Mouse (Mus musculus): ENCODE data around the gene Trpm6. TPM values are rescaled to one million over a fixed set of nuclear protein-coding genes. Genes with fewer than 3 reads are reported as not detected.
A peak's percentile ranks its signal among the peaks of the same experiment; 100 is the strongest.
"Not testable (repeated sequence)": the region's sequence is repeated elsewhere in the genome, so short reads cannot be mapped to it uniquely, and the experiment has no call there.

The Trpm6 gene
- polyA plus RNA-seq (2012; rRNA removed): 1.9 TPM in 2 replicates

GRCm38 (mm10) chr19:18749598-18750339 is at the start of gene Trpm6:
Gene Trpm6 (plus strand): TSS chr19:18749983.
- Histone ChIP-seq H3K4me3 (ENCODE audit: insufficient read depth, low read depth, low read length) (peak within 1 kb of the TSS; percentile 36), H3K4me1 (ENCODE audit: control insufficient read depth, insufficient read depth, low read length) (no peaks in the 10 kb centered on the region), H3K27ac (ENCODE audit: insufficient read depth, low read depth, low read length) (peak within 1 kb of the TSS; percentile 53; the same call in 1 of the 2 replicates), H3K27me3 (replicated peaks; ENCODE audit: control insufficient read depth, insufficient read depth, low read length) (no peaks in the 10 kb centered on the region), H3K36me3 (ENCODE audit: control insufficient read depth, insufficient read depth, low read length) (no peaks in the 10 kb centered on the region)
- TF ChIP-seq POLR2A (IDR thresholded peaks at IDR 0.05; ENCODE audit: low read depth, low read length): no peak
- no peak for TF ChIP-seq CTCF (conservative IDR thresholded peaks at IDR 0.05; ENCODE audit: insufficient read depth, insufficient read length, low read depth, low read length)
- 10% methylated on average over 41 of the region's 41 CpGs for WGBS
- peak; percentile 35 for DNase-seq

GRCm38 (mm10) chr19:18708101-18708500 is 41.7 kb upstream of the Trpm6 start:
- Histone ChIP-seq H3K27ac (ENCODE audit: insufficient read depth, low read depth, low read length) (no peak overlapping the region), H3K27me3 (replicated peaks; ENCODE audit: control insufficient read depth, insufficient read depth, low read length) (no peaks in the 10 kb centered on the region), H3K4me1 (ENCODE audit: control insufficient read depth, insufficient read depth, low read length) (0 out of 2 replicates have a peak, but pooled peaks cover 2% of the 10 kb centered on the region), H3K4me3 (ENCODE audit: insufficient read depth, low read depth, low read length) (no peak overlapping the region), H3K36me3 (ENCODE audit: control insufficient read depth, insufficient read depth, low read length) (no peaks in the 10 kb centered on the region)
- no peak for DNase-seq
- no peak for TF ChIP-seq CTCF (conservative IDR thresholded peaks at IDR 0.05; ENCODE audit: insufficient read depth, insufficient read length, low read depth, low read length)
- no peak for TF ChIP-seq POLR2A (IDR thresholded peaks at IDR 0.05; ENCODE audit: low read depth, low read length)

- Histone ChIP-seq H3K27me3 (replicated peaks; ENCODE audit: control insufficient read depth, insufficient read depth, low read length) (no peaks in the 10 kb centered on the region), H3K4me1 (ENCODE audit: control insufficient read depth, insufficient read depth, low read length) (peaks cover 12% of the 10 kb centered on the region), H3K27ac (ENCODE audit: insufficient read depth, low read depth, low read length) (no peak overlapping the region), H3K36me3 (ENCODE audit: control insufficient read depth, insufficient read depth, low read length) (no peaks in the 10 kb centered on the region), H3K4me3 (ENCODE audit: insufficient read depth, low read depth, low read length) (no peak overlapping the region)
- no peak for DNase-seq
- WGBS: 88% methylated on average over 6 of the region's 6 CpGs
- TF ChIP-seq CTCF (conservative IDR thresholded peaks at IDR 0.05; ENCODE audit: insufficient read depth, insufficient read length, low read depth, low read length) (no peak), POLR2A (IDR thresholded peaks at IDR 0.05; ENCODE audit: low read depth, low read length) (no peak)
Measured at GRCm38 (mm10) chr19:18710903-18711302, 38.9 kb upstream of the Trpm6 start.

GRCm38 (mm10) chr19:18711589-18711988 is 38.2 kb upstream of the Trpm6 start:
- Histone ChIP-seq H3K4me3 (ENCODE audit: insufficient read depth, low read depth, low read length) (no peak overlapping the region), H3K27me3 (replicated peaks; ENCODE audit: control insufficient read depth, insufficient read depth, low read length) (no peaks in the 10 kb centered on the region), H3K36me3 (ENCODE audit: control insufficient read depth, insufficient read depth, low read length) (no peaks in the 10 kb centered on the region), H3K27ac (ENCODE audit: insufficient read depth, low read depth, low read length) (no peak overlapping the region), H3K4me1 (ENCODE audit: control insufficient read depth, insufficient read depth, low read length) (peaks cover 12% of the 10 kb centered on the region)
- 89% methylated on average over 9 of the region's 9 CpGs for WGBS
- TF ChIP-seq POLR2A (IDR thresholded peaks at IDR 0.05; ENCODE audit: low read depth, low read length) (no peak), CTCF (conservative IDR thresholded peaks at IDR 0.05; ENCODE audit: insufficient read depth, insufficient read length, low read depth, low read length) (no peak)
- DNase-seq: no peak

- H3K27me3 ChIP-seq (replicated peaks; ENCODE audit: control insufficient read depth, insufficient read depth, low read length): no peaks in the 10 kb centered on the region
- TF ChIP-seq POLR2A (IDR thresholded peaks at IDR 0.05; ENCODE audit: low read depth, low read length) (no peak), CTCF (conservative IDR thresholded peaks at IDR 0.05; ENCODE audit: insufficient read depth, insufficient read length, low read depth, low read length) (no peak)
- WGBS: 59% methylated on average over 16 of the region's 16 CpGs
- peaks cover 12% of the 10 kb centered on the region for H3K4me1 ChIP-seq (ENCODE audit: control insufficient read depth, insufficient read depth, low read length)
- no peaks in the 10 kb centered on the region for H3K36me3 ChIP-seq (ENCODE audit: control insufficient read depth, insufficient read depth, low read length)
- peak overlapping the region; percentile 69 for H3K4me3 ChIP-seq (ENCODE audit: insufficient read depth, low read depth, low read length)
- DNase-seq: no peak
- H3K27ac ChIP-seq (ENCODE audit: insufficient read depth, low read depth, low read length): peak overlapping the region; percentile 74
Measured at GRCm38 (mm10) chr19:18712153-18712865, 37.5 kb upstream of the Trpm6 start.

- Histone ChIP-seq H3K4me1 (ENCODE audit: control insufficient read depth, insufficient read depth, low read length) (peaks cover 12% of the 10 kb centered on the region), H3K27ac (ENCODE audit: insufficient read depth, low read depth, low read length) (peak within 1 kb of the TSS; percentile 74), H3K4me3 (ENCODE audit: insufficient read depth, low read depth, low read length) (peak within 1 kb of the TSS; percentile 69), H3K27me3 (replicated peaks; ENCODE audit: control insufficient read depth, insufficient read depth, low read length) (no peaks in the 10 kb centered on the region), H3K36me3 (ENCODE audit: control insufficient read depth, insufficient read depth, low read length) (no peaks in the 10 kb centered on the region)
- under 1% methylated on average over 49 of the region's 49 CpGs for WGBS
- TF ChIP-seq POLR2A (IDR thresholded peaks at IDR 0.05; ENCODE audit: low read depth, low read length) (no peak), CTCF (conservative IDR thresholded peaks at IDR 0.05; ENCODE audit: insufficient read depth, insufficient read length, low read depth, low read length) (peak; percentile 59)
- DNase-seq: peak; percentile 99
Measured at GRCm38 (mm10) chr19:18712866-18713300, 36.9 kb upstream of the Trpm6 start, which contains the start of gene D030056L22Rik. Gene D030056L22Rik (plus strand): TSS chr19:18713193.

- peak; percentile 62 for DNase-seq
- not testable (repeated sequence) for H3K27ac ChIP-seq (ENCODE audit: insufficient read depth, low read depth, low read length); H3K36me3 ChIP-seq (ENCODE audit: control insufficient read depth, insufficient read depth, low read length); H3K27me3 ChIP-seq (replicated peaks; ENCODE audit: control insufficient read depth, insufficient read depth, low read length)
- H3K4me3 ChIP-seq (ENCODE audit: insufficient read depth, low read depth, low read length): peak overlapping the region; percentile 68
- WGBS: under 1% methylated on average over 46 of the region's 46 CpGs
- peaks cover 12% of the 10 kb centered on the region for H3K4me1 ChIP-seq (ENCODE audit: control insufficient read depth, insufficient read depth, low read length)
Measured at GRCm38 (mm10) chr19:18713357-18713756, 36.4 kb upstream of the Trpm6 start.
